ENCODE assay signal across 25 mouse cellular contexts in genomic region chr10:13689841-13690590, GRCm38 (mm10).
DNase-seq lines count a peak whose midpoint lies in the region; ATAC-seq and TF ChIP-seq lines count a peak whose summit lies in the region.
"Had no signal": no experiment of that assay in that cellular context is flagged by ENCODE, and none has a peak within 500 bp of the region (broad histone marks: within the 10 kb centered on the region; RNA-seq: fewer than 3 reads in every experiment).

No protein-coding gene starts in this region.

- no peak overlapping the region for H3K9ac ChIP-seq in kidney, postnatal 0 days (ENCODE audit: low read depth, low read length)
- H3K9ac ChIP-seq: forebrain, embryonic 13.5 days; hindbrain, embryonic 12.5 days; hindbrain, embryonic 15.5 days had no signal

- WGBS in kidney, postnatal 0 days, result 65% methylated on average over 10 of the region's 10 CpGs

- no peaks in the 10 kb centered on the region for H3K36me3 ChIP-seq in kidney, postnatal 0 days (ENCODE audit: insufficient read depth, low read length)
- H3K36me3 ChIP-seq: forebrain, embryonic 10.5 days; G1E; heart, embryonic 10.5 days; hindbrain, embryonic 12.5 days; hindbrain, embryonic 15.5 days had no signal

- no peak overlapping the region for H3K4me2 ChIP-seq in kidney, postnatal 0 days (ENCODE audit: low read length)
- H3K4me2 ChIP-seq: forebrain, embryonic 13.5 days; hindbrain, embryonic 12.5 days; hindbrain, embryonic 15.5 days had no signal

- DNase-seq in kidney, postnatal 0 days (ENCODE audit: low spot score), result peak; percentile 27
- DNase-seq in kidney, postnatal 36 days, result no peak
- DNase-seq in 416B (ENCODE audit: low read depth) (peak; percentile 56), NIH3T3 (ENCODE audit: low read depth) (peak; percentile 37)
- no peak for DNase-seq in right cerebral cortex, adult 18-20 months
- DNase-seq in frontal cortex, postnatal 14 days (ENCODE audit: low spot score in 2 of 2), result no peak
- DNase-seq: adrenal gland, adult 2 months; adrenal gland, postnatal 14 days; cerebellum, adult 11 months; cerebellum, adult 2 months; cerebellum, postnatal 10 days; cerebellum, postnatal 36 days; embryo, embryonic 11 days; gastrocnemius, postnatal 25 days; heart, adult 2 months had no signal

- H3K4me1 ChIP-seq in kidney, postnatal 0 days (replicated peaks; ENCODE audit: insufficient read depth, low read length), result 0 out of 2 replicates have a peak, but pooled peaks cover 12% of the 10 kb centered on the region
- H3K4me1 ChIP-seq: forebrain, embryonic 13.5 days; hindbrain, embryonic 12.5 days had no signal

- no peak for TF ChIP-seq CTCF in kidney, postnatal 0 days (IDR thresholded peaks at IDR 0.05; ENCODE audit: low read depth)

- no peak overlapping the region for H3K4me3 ChIP-seq in kidney, postnatal 0 days (replicated peaks; ENCODE audit: low read depth, low read length)
- H3K4me3 ChIP-seq: forebrain, embryonic 10.5 days; forebrain, embryonic 13.5 days; heart, adult 2 months; heart, embryonic 10.5 days; hindbrain, embryonic 12.5 days; hindbrain, embryonic 15.5 days had no signal

- H3K27ac ChIP-seq in kidney, postnatal 0 days, result no peak overlapping the region
- H3K27ac ChIP-seq: forebrain, embryonic 10.5 days; forebrain, embryonic 13.5 days; heart, adult 2 months; heart, embryonic 10.5 days; hindbrain, embryonic 12.5 days; hindbrain, embryonic 15.5 days had no signal

- no peak for ATAC-seq in kidney, postnatal 0 days (replicated peaks; ENCODE audit: low FRiP score, low read depth)
- peak; percentile 43; the same call in 1 of the 2 replicates for ATAC-seq in megakaryocyte progenitor cell, adult 5-6 weeks (replicated peaks; ENCODE audit: poor library complexity)
- ATAC-seq: forebrain, embryonic 13.5 days; forebrain, embryonic 16.5 days; intestine, postnatal 0 days had no signal

- H3K27me3 ChIP-seq in kidney, postnatal 0 days (ENCODE audit: insufficient read depth, low read length), result no peaks in the 10 kb centered on the region
- H3K27me3 ChIP-seq: CH12.LX; forebrain, embryonic 13.5 days; hindbrain, embryonic 12.5 days; hindbrain, embryonic 15.5 days had no signal

- no peaks in the 10 kb centered on the region for H3K9me3 ChIP-seq in kidney, postnatal 0 days (replicated peaks; ENCODE audit: low read length)
- H3K9me3 ChIP-seq: forebrain, embryonic 10.5 days; forebrain, embryonic 13.5 days; G1E; heart, embryonic 10.5 days; hindbrain, embryonic 12.5 days; hindbrain, embryonic 15.5 days had no signal

Comparison
In these comparisons a context has a peak if more than half of its experiments do, and no peak if none do; other contexts are left out.
1. DNase-seq: peak in kidney, postnatal 0 days (single experiment), 416B (single experiment) and NIH3T3 (single experiment); none in kidney, postnatal 36 days (0 of 2), right cerebral cortex, adult 18-20 months (single experiment) and frontal cortex, postnatal 14 days (0 of 2).